Mouse (Mus musculus): Measurements from ENCODE around the gene H1f0. TPM values are rescaled to one million over a fixed set of nuclear protein-coding genes. Genes with fewer than 3 reads are reported as not detected.

The H1f0 gene
- polyA plus RNA-seq, 1 experiment from 2014 or later: 95.5 TPM

DNA sequence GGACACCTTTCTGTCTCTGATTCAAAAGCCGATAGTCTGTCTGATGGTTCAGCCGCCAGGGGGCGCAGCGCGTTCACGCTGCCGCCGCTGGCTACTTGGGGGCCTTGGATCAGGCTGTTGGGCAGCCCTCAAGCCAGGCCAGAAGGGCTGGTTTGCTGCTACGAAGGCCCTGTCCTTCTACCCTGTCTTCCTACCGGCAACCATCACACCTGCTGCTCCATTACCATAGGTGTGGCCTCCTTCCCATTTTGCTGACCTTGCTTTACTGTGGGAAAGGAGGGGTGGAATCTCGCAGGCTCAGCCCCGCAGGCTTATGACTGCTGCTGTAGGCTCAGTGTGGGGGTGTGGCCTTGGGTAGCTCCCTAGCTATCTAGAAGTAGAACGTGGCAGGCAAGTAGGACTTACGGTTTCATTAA, 9.7 kb downstream of the H1f0 start:
- no peak for ATAC-seq
- no peak for TF ChIP-seq CTCF (IDR thresholded peaks at IDR 0.05)
- no peak for DNase-seq (ENCODE audit: low read depth, low spot score)
- peaks cover 10% of the 10 kb centered on the region for H3K27me3 ChIP-seq
- in situ Hi-C loops (cut with MboI; ENCODE audit: low pct_unique_long_range_greater_than_20kb): loop anchor here (5.0 kb wide), 1 partner anchor 34 kb away; no protein-coding TSS in a partner anchor
- POLR2A ChIA-PET: interaction anchor here (1.3 kb wide), 1 partner anchor 30 kb away, joined by 3 read pairs; no protein-coding TSS in a partner anchor
- CTCF ChIA-PET: interaction anchor here (0.7 to 5.8 kb wide), 15 partner anchors 9 to 112 kb away, joined by 3 to 119 read pairs (median 5); partner anchors contain the start of genes Ankrd54, Eif3l, H1f0 and Triobp

DNA sequence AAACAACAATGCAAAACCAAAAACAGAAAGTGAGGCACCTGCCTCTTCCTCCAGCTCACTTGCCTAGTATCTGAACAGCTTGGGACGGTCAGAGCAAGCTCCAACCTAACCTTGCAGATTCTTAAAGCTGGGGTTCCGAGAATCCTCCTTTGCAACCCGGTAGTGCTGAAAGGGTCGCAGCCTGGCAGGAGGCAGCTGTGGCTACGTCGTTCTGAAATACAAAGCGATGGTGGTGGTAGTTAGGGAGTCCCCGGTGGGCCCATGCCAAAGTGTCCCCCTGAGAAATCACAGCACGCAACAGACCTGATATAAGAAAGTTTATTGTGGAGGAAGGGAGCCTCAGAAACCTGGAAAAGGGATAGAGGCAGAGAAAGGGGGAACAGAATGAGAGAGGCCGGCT, 10.1 kb downstream of the H1f0 start:
- DNase-seq (ENCODE audit: low read depth, low spot score): no peak
- no peak for TF ChIP-seq CTCF (IDR thresholded peaks at IDR 0.05)
- ATAC-seq: no peak
- in situ Hi-C loops (cut with MboI; ENCODE audit: low pct_unique_long_range_greater_than_20kb): loop anchor here (5.0 kb wide), 1 partner anchor 34 kb away; no protein-coding TSS in a partner anchor
- peaks cover 14% of the 10 kb centered on the region for H3K27me3 ChIP-seq
- CTCF ChIA-PET: interaction anchor here (0.6 to 5.8 kb wide), 14 partner anchors 8 to 110 kb away, joined by 3 to 119 read pairs (median 8); partner anchors contain the start of genes Ankrd54, Eif3l and Triobp
- POLR2A ChIA-PET: interaction anchor here (1.3 kb wide), 1 partner anchor 29 kb away, joined by 3 read pairs; no protein-coding TSS in a partner anchor

DNA sequence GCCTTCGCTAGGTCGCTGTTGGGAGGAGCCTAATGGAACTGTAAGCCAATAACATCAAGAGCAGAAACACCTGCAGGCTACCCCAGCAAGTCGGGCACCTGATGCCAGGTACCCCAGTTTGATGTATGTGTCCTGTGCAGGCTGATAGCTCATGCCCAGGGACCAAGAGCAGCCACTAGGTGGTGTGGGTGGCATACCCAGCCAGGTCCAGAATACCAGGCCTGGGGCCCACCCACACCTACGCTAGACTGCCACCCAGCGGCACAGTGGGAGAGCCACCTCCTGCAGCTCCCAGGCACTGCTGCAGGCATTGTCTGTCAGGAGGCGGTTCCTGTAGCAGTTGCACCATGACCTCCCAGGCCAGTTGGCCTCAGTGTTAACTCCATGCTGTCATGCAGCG, 10.6 kb downstream of the H1f0 start:
- DNase-seq (ENCODE audit: low read depth, low spot score): no peak
- in situ Hi-C loops (cut with MboI; ENCODE audit: low pct_unique_long_range_greater_than_20kb): loop anchor here (5.0 kb wide), 1 partner anchor 33 kb away; no protein-coding TSS in a partner anchor
- ATAC-seq: peak; percentile 51
- CTCF ChIA-PET: interaction anchor here (0.6 to 5.8 kb wide), 14 partner anchors 8 to 110 kb away, joined by 3 to 119 read pairs (median 8); partner anchors contain the start of genes Ankrd54, Eif3l and Triobp
- POLR2A ChIA-PET: no interaction called here
- TF ChIP-seq CTCF (IDR thresholded peaks at IDR 0.05): no peak
- peaks cover 18% of the 10 kb centered on the region for H3K27me3 ChIP-seq

DNA sequence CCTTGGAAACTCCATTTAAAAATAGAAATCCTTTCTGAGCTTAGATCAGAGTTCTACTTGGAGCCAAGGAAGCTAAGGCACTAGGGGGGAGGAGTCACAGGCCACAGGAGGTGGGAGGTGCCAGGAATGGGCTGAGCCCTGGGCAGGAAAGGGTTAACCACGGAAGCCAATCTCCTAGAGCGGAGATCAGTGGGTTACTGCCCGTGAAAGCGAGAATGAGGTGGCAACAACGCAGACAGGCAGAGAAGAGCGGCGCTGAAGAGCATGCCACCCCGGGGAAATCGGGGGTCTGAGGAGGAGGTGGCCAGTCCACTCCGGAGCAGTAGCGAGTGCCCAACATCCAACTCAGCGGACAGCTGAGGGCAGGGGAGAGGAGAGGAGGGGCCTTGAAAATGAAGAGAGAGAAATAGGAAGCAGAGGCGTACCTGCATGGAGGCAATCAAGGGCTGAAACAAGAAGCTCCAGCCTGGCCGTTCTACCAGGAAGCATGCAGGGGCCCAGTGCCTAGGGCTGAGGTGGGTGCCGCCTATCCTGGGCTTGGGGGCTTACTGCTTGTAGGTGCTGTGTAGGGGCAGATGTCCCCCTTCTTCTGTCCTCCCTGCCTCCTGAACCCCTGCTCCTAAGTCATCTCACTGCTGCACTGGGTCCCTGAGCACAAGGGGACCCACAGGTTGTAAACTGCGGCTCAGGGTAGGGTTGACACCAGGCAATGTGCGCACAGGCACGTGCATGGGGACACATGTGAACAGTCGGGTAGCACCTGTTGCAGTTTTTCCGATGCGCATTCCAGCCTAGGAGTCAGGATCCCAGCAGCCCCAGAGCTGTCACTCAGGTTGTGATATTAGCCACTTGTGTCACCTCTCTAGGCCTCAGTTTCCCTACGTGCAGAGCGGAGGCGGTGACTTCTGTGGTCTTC, 12.5 kb downstream of the H1f0 start:
- H3K27me3 ChIP-seq: peaks cover 18% of the 10 kb centered on the region
- CTCF ChIA-PET: interaction anchor here (1.6 to 5.8 kb wide), 3 partner anchors 10 to 90 kb away, joined by 4 to 119 read pairs (median 43); no protein-coding TSS in a partner anchor
- in situ Hi-C loops (cut with MboI; ENCODE audit: low pct_unique_long_range_greater_than_20kb): no loop called here
- DNase-seq (ENCODE audit: low read depth, low spot score) (no peak), ATAC-seq (no peak)
- POLR2A ChIA-PET: interaction anchor here (1.4 kb wide), 1 partner anchor 13 kb away, joined by 4 read pairs; the partner anchor contains the start of gene H1f0
- no peak for TF ChIP-seq CTCF (IDR thresholded peaks at IDR 0.05)

DNA sequence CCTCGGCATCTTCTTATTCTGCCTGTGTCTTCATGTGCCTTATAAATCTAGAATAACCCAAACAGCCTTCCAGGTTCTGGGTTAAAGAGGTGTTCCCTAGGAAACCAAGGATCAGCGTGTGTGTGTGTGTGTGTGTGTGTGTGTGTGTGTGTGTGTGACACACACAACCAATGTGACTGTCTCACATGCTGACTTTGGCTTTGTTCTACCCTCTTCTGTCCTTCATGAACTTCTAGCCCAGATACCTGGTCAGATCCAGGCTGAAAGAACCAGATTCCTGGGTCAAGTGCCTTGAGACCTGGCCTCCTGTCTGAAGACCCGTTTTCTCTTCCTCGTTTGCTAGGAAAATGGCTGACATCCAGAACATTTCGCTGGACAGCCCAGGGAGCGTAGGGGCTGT, 13.3 kb downstream of the H1f0 start, which contains the start of gene Galr3:
TSS of gene Galr3 (plus strand) at position 301 of the 400 bp plus-strand sequence.
- ATAC-seq (no peak), DNase-seq (ENCODE audit: low read depth, low spot score) (no peak)
- H3K27me3 ChIP-seq: peaks cover 18% of the 10 kb centered on the region
- ChIA-PET POLR2A (no interaction called here), CTCF (interaction anchor here (5.5 kb wide), 1 partner anchor 10 kb away, joined by 43 read pairs; no protein-coding TSS in a partner anchor)
- TF ChIP-seq CTCF (IDR thresholded peaks at IDR 0.05): no peak
- in situ Hi-C loops (cut with MboI; ENCODE audit: low pct_unique_long_range_greater_than_20kb): no loop called here

DNA sequence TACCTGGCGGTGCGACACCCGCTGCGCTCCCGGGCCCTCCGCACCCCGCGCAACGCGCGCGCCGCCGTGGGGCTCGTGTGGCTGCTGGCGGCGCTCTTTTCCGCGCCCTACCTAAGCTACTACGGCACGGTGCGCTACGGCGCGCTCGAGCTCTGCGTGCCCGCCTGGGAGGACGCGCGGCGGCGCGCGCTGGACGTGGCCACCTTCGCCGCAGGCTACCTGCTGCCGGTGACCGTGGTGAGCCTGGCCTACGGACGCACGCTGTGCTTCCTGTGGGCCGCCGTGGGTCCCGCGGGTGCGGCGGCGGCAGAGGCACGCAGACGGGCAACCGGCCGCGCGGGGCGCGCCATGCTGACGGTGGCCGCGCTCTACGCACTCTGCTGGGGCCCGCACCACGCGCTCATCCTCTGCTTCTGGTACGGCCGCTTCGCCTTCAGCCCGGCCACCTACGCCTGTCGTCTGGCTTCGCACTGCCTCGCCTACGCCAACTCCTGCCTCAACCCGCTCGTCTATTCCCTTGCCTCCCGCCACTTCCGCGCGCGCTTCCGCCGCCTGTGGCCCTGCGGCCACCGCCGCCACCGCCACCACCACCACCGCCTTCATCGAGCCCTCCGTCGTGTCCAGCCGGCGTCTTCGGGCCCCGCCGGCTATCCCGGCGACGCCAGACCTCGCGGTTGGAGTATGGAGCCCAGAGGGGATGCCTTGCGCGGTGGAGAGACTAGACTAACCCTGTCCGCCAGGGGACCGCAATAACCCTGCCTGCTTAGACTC, 14.7 kb downstream of the H1f0 start:
- no peak for TF ChIP-seq CTCF (IDR thresholded peaks at IDR 0.05)
- POLR2A ChIA-PET: no interaction called here
- DNase-seq (ENCODE audit: low read depth, low spot score) (no peak), ATAC-seq (no peak)
- H3K27me3 ChIP-seq: peaks cover 18% of the 10 kb centered on the region
- CTCF ChIA-PET: no interaction called here
- in situ Hi-C loops (cut with MboI; ENCODE audit: low pct_unique_long_range_greater_than_20kb): no loop called here

DNA sequence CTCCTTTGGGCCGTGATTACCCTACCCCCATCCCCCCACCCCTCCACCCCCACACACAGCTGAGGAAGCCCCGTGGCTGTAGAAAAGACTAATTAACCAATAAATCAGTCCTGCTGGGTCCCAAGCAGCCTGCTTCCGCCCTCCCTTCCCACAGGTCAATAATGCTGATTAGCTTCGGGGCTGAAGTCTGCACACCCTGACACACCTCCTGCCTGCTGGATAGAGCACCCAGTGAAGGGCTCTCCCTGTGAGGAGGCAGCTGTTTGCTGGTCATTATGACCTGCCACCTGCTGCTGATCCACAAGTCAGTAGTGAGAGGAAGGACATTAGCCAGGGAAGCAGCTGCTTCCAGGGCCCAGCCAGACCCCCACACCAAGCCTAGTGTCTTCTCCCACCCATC, 16.6 kb downstream of the H1f0 start:
- ChIA-PET CTCF (no interaction called here), POLR2A (no interaction called here)
- no peak for TF ChIP-seq CTCF (IDR thresholded peaks at IDR 0.05)
- peaks cover 18% of the 10 kb centered on the region for H3K27me3 ChIP-seq
- DNase-seq (ENCODE audit: low read depth, low spot score) (no peak), ATAC-seq (no peak)
- in situ Hi-C loops (cut with MboI; ENCODE audit: low pct_unique_long_range_greater_than_20kb): no loop called here

DNA sequence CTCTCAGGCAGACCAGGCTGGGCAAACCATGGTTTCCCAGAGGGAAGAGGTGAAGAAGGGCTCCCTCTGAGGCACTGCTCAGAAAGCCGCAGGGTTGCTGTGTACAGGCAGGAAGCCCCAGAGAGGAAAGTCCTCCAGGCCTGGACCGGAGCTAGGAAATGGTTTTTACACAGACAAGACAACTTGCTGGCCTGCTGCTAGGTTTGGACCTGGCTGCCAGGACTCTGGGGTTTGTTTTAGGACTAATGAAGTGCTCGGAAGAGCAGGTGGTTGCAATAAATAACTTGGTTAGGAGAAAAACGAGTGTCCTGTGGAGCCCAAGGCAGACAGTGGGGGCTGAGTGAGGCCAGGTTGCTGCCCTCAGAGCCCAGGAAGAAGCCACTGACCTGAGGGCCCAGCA, 19.9 kb downstream of the H1f0 start:
- DNase-seq (ENCODE audit: low read depth, low spot score) (no peak), ATAC-seq (no peak)
- in situ Hi-C loops (cut with MboI; ENCODE audit: low pct_unique_long_range_greater_than_20kb): no loop called here
- ChIA-PET POLR2A (interaction anchor here (1.3 kb wide), 1 partner anchor 13 kb away, joined by 4 read pairs; no protein-coding TSS in a partner anchor), CTCF (interaction anchor here (1.1 to 7.3 kb wide), 3 partner anchors 9 to 24 kb away, joined by 3 to 43 read pairs (median 3); no protein-coding TSS in a partner anchor)
- peaks cover 5% of the 10 kb centered on the region for H3K27me3 ChIP-seq
- no peak for TF ChIP-seq CTCF (IDR thresholded peaks at IDR 0.05)

DNA sequence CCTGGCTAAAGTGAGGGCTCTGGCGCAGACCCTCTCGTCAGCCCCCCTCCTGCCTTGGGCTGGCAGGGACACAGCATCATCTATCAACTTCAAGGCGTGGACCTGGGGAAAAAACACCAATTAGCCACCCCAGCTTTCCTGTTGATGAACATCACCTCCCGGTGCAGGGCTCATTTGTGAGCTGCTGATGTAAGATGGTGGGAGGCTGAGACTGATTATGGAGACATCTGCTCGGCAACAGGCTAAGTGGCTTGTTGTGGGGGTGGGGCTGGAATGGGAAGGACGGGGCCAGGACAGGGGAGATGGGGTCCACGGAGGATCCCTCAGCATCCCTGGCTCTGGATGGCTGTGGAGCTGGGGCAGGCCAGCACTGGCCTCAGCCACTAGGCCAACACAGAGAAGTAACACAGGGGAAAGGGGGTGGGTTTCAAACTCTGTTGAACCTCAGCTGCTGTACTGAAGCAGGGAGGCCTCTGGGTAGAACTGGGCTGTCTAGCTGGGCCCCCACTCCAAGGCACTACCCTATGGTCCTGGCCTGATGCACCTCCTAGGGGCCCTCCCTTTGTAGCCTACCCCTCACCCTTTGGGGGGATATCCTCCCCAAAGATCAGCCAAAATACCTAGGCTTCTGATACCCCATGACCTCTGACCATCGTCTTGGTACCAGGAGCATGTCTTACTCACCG, 22.1 kb downstream of the H1f0 start:
- POLR2A ChIA-PET: interaction anchor here (2.3 kb wide), 1 partner anchor 11 kb away, joined by 5 read pairs; no protein-coding TSS in a partner anchor
- ATAC-seq: no peak
- CTCF ChIA-PET: interaction anchor here (1.1 to 7.3 kb wide), 3 partner anchors 11 to 22 kb away, joined by 4 to 43 read pairs (median 8); no protein-coding TSS in a partner anchor
- DNase-seq (ENCODE audit: low read depth, low spot score): no peak
- TF ChIP-seq CTCF (IDR thresholded peaks at IDR 0.05): no peak
- H3K27me3 ChIP-seq: no peaks in the 10 kb centered on the region
- in situ Hi-C loops (cut with MboI; ENCODE audit: low pct_unique_long_range_greater_than_20kb): no loop called here

Measured in Patski (cell line).